Mouse (Mus musculus) splenic B cell, adult 2 months (primary cell): Measurements from ENCODE around the gene Cmtm6.
A peak's percentile ranks its signal among the peaks of the same experiment; 100 is the strongest.

ENCODE experiments used
- DNase-seq: peaks from one replicate; pipeline ENCODE4 v3.0.0-alpha.2; 2011; ENCODE audit warnings: low read depth, low spot score
- H3K27me3 ChIP-seq: 2 replicates; pipeline ENCODE4 v1.6.1; 2012; ENCODE audit warnings: mild to moderate bottlenecking, low read length, moderate library complexity, mixed read lengths; ENCODE audit not compliant: control insufficient read depth, poor library complexity, insufficient read depth, severe bottlenecking
- H3K36me3 ChIP-seq: 2 replicates; pipeline ENCODE4 v1.6.1; 2012; ENCODE audit warnings: mild to moderate bottlenecking, low read length, moderate library complexity, mixed read lengths; ENCODE audit not compliant: control insufficient read depth, poor library complexity, insufficient read depth, severe bottlenecking

The Cmtm6 gene

GRCm38 (mm10) chr9:114789557-114789956 is 58.6 kb downstream of the Cmtm6 start:
- no peaks in the 10 kb centered on the region for H3K27me3 ChIP-seq
- H3K36me3 ChIP-seq: no peaks in the 10 kb centered on the region
- DNase-seq: no peak

- Histone ChIP-seq H3K36me3 (no peaks in the 10 kb centered on the region), H3K27me3 (no peaks in the 10 kb centered on the region)
- DNase-seq: no peak
Observed at GRCm38 (mm10) chr9:114789989-114790388, 59.1 kb downstream of the Cmtm6 start.

- Histone ChIP-seq H3K36me3 (no peaks in the 10 kb centered on the region), H3K27me3 (no peaks in the 10 kb centered on the region)
- peak; percentile 24 for DNase-seq
Observed at GRCm38 (mm10) chr9:114793764-114794295, 62.9 kb downstream of the Cmtm6 start.

- peak; percentile 25 for DNase-seq
- Histone ChIP-seq H3K36me3 (no peaks in the 10 kb centered on the region), H3K27me3 (no peaks in the 10 kb centered on the region)
Observed at GRCm38 (mm10) chr9:114794491-114794890, 63.6 kb downstream of the Cmtm6 start.

- Histone ChIP-seq H3K36me3 (no peaks in the 10 kb centered on the region), H3K27me3 (no peaks in the 10 kb centered on the region)
- DNase-seq: no peak
Observed at GRCm38 (mm10) chr9:114796473-114797050, 65.6 kb downstream of the Cmtm6 start.

GRCm38 (mm10) chr9:114797329-114798004 is 66.6 kb downstream of the Cmtm6 start:
- DNase-seq: peak; percentile 87
- H3K27me3 ChIP-seq: no peaks in the 10 kb centered on the region
- no peaks in the 10 kb centered on the region for H3K36me3 ChIP-seq

DNA sequence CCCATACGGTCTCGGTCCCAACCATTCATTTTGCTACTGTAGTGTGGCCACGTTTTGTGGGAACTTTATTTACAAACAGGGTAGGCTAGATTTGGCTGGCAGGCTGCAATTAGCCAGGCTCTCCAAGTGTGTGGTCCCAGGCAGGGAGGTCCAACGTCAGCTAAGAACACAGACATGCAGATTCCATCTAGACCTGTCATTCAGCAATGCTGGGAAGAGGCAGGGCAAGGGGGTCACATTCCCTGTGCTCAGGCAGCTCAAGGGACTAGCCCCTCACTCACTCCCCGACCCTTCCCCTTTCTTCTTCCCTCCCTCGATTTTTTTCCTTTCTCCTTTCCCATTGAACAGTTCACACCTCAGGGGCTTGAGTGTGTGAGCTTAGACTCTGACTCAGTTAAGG is 67.9 kb downstream of the Cmtm6 start:
- Histone ChIP-seq H3K36me3 (no peaks in the 10 kb centered on the region), H3K27me3 (no peaks in the 10 kb centered on the region)
- no peak for DNase-seq
